In genomic region chr9:64376380-64376779, GRCm38 (mm10) we compare ENCODE assay signal across 20 mouse cellular contexts. TPM values are rescaled to one million over a fixed set of nuclear protein-coding genes. Genes with fewer than 3 reads are reported as not detected.
A peak's percentile ranks its signal among the peaks of the same experiment; 100 is the strongest.
DNase-seq lines count a peak whose midpoint lies in the region; TF ChIP-seq lines count a peak whose summit lies in the region.
"Had no signal": no experiment of that assay in that cellular context is flagged by ENCODE, and none has a peak within 500 bp of the region (broad histone marks: within the 10 kb centered on the region; RNA-seq: fewer than 3 reads in every experiment).

No protein-coding gene starts in this region.

- no peak for TF ChIP-seq CTCF in kidney, adult 2 months (conservative IDR thresholded peaks at IDR 0.05; ENCODE audit: insufficient read depth, insufficient read length, low read depth, low read length)

- no peaks in the 10 kb centered on the region for H3K36me3 ChIP-seq in kidney, adult 2 months (ENCODE audit: control insufficient read depth, insufficient read depth, low read length)
- H3K36me3 ChIP-seq: embryonic facial prominence, embryonic 10.5 days; embryonic facial prominence, embryonic 12.5 days; forebrain, embryonic 15.5 days; G1E had no signal

- no peak overlapping the region for H3K27ac ChIP-seq in kidney, adult 2 months (ENCODE audit: insufficient read depth, low read depth, low read length)
- H3K27ac ChIP-seq: embryonic facial prominence, embryonic 10.5 days; embryonic facial prominence, embryonic 12.5 days; forebrain, embryonic 13.5 days; forebrain, embryonic 15.5 days had no signal

- TF ChIP-seq POLR2A in kidney, adult 2 months (IDR thresholded peaks at IDR 0.05; ENCODE audit: low read depth, low read length): no peak

- no peak overlapping the region for H3K4me3 ChIP-seq in kidney, adult 2 months (ENCODE audit: insufficient read depth, low read depth, low read length)
- H3K4me3 ChIP-seq: embryonic facial prominence, embryonic 10.5 days; embryonic facial prominence, embryonic 12.5 days; forebrain, embryonic 13.5 days; forebrain, embryonic 15.5 days had no signal

- WGBS in kidney, adult 2 months: 39% methylated on average over 2 of the region's 2 CpGs

- DNase-seq in kidney, adult 2 months: peak; percentile 51
- DNase-seq in kidney, postnatal 10 days: no peak
- peak; percentile 10 to 15 for DNase-seq in kidney, postnatal 36 days
- no peak for DNase-seq in kidney, postnatal 14 days
- no peak for DNase-seq in layer of hippocampus, adult 9-10 months (ENCODE audit: low spot score)
- DNase-seq: adrenal gland, adult 8-10 months; adrenal gland, postnatal 14 days; adrenal gland, postnatal 36 days; B cell, adult 2 months; cerebellum, adult 11-12 months; cerebellum, adult 2 months; cerebellum, adult 9-10 months; cerebellum, postnatal 10 days; cerebellum, postnatal 25 days; forebrain, postnatal 0 days had no signal

- no peaks in the 10 kb centered on the region for H3K27me3 ChIP-seq in kidney, adult 2 months (replicated peaks; ENCODE audit: control insufficient read depth, insufficient read depth, low read length)
- H3K27me3 ChIP-seq: embryonic facial prominence, embryonic 12.5 days; forebrain, embryonic 15.5 days had no signal

- H3K4me1 ChIP-seq in kidney, adult 2 months (ENCODE audit: control insufficient read depth, insufficient read depth, low read length): no peaks in the 10 kb centered on the region
- H3K4me1 ChIP-seq: embryonic facial prominence, embryonic 10.5 days; embryonic facial prominence, embryonic 12.5 days had no signal

RNA-seq across cellular contexts. Expression of gene Megf11, which starts 9.0 kb away (rescaled TPM):
- polyA plus RNA-seq in kidney, adult 2 months (2012; rRNA removed): 0.16 and 0.23 TPM in 2 replicates

RNA-seq across cellular contexts. Expression of gene Dis3l, which starts 35.3 kb away (rescaled TPM):
- 13.0 and 13.6 TPM in 2 replicates for polyA plus RNA-seq in kidney, adult 2 months (2012; rRNA removed)

Comparison
In these comparisons a context has a peak if more than half of its experiments do, and no peak if none do; other contexts are left out.
1. DNase-seq: peak in kidney, adult 2 months (single experiment) and kidney, postnatal 36 days (2 of 2); none in kidney, postnatal 10 days (single experiment), kidney, postnatal 14 days (single experiment) and layer of hippocampus, adult 9-10 months (single experiment).